Mouse (Mus musculus) CH12.LX (cell line): ENCODE measurements at regions not wholly inside any gene's neighbourhood (a gene's known extent, or its start where the extent isn't known, plus 50 kb on each side); places are given as distances from the start of the nearest gene placed in this dataset.

Experiments used
- DNase-seq: peaks from one replicate; pipeline ENCODE4 v3.0.0-alpha.2; 2013; ENCODE audit errors: extremely low read depth
- H3K27ac ChIP-seq: 2 replicates; pipeline ENCODE4 v1.5.1; 2012; ENCODE audit warnings: low read depth, mild to moderate bottlenecking, control low read depth, moderate library complexity; ENCODE audit not compliant: insufficient read depth
- H3K27me3 ChIP-seq: replicated peaks from 2 replicates; pipeline ENCODE3; 2012; ENCODE audit warnings: inconsistent platforms
- H3K36me3 ChIP-seq, 2 experiments: replicated peaks in 1 of 2; 2 replicates each; pipeline versions ENCODE3 to v1.6.1; 2012; ENCODE audit warnings: inconsistent platforms in 1 of 2, low read length in 1 of 2, mild to moderate bottlenecking in 1 of 2, mixed read lengths in 1 of 2, moderate library complexity in 1 of 2; ENCODE audit not compliant: control insufficient read depth in 1 of 2, insufficient read depth in 1 of 2
- H3K4me1 ChIP-seq, 2 experiments: 2 replicates each; pipeline ENCODE4 v1.6.1; 2012; ENCODE audit warnings: inconsistent platforms in 1 of 2, moderate library complexity in 1 of 2; ENCODE audit not compliant: insufficient read depth in 2 of 2, control insufficient read depth in 1 of 2
- H3K4me2 ChIP-seq: 2 replicates; pipeline ENCODE4 v1.6.1; 2012; ENCODE audit warnings: low read depth, mild to moderate bottlenecking, control low read depth; ENCODE audit not compliant: poor library complexity, insufficient read depth, severe bottlenecking
- H3K4me3 ChIP-seq, 3 experiments: fragments of 150-350 bp in 1 of 3; sonication (generic) in 1 of 3; replicated peaks in 1 of 3; 2 replicates each; pipeline versions ENCODE3 to v1.5.1; 2011 to 2012; ENCODE audit warnings: low read depth in 2 of 3, low read length in 2 of 3, mild to moderate bottlenecking in 2 of 3, moderate library complexity in 2 of 3, control low read depth in 1 of 3, improper control_type of control experiment in 1 of 3, inconsistent platforms in 1 of 3, mixed read lengths in 1 of 3; ENCODE audit not compliant: poor library complexity in 1 of 3
- H3K79me2 ChIP-seq: replicated peaks from 2 replicates; pipeline ENCODE4 v1.6.1; 2012; ENCODE audit warnings: mild to moderate bottlenecking, moderate library complexity; ENCODE audit not compliant: control insufficient read depth, poor library complexity, insufficient read depth, severe bottlenecking; ENCODE audit errors: extremely low read depth
- H3K9ac ChIP-seq: 2 replicates; pipeline ENCODE4 v1.6.1; 2012; ENCODE audit warnings: low read depth, mild to moderate bottlenecking, control low read depth, moderate library complexity; ENCODE audit not compliant: insufficient read depth
- H3K9me3 ChIP-seq: replicated peaks from 2 replicates; pipeline ENCODE3; 2012; ENCODE audit warnings: low read length, inconsistent platforms, mixed read lengths
- BHLHE40 ChIP-seq: IDR thresholded peaks from 2 replicates; pipeline ENCODE4 v1.6.1; 2011; ENCODE audit warnings: mild to moderate bottlenecking, low read depth, low read length, improper control_type of control experiment
- CHD1 ChIP-seq: IDR thresholded peaks from 2 replicates; pipeline ENCODE4 v1.6.1; 2012; ENCODE audit warnings: low read depth, low read length, improper control_type of control experiment, inconsistent platforms
- CTCF ChIP-seq, 2 experiments: IDR thresholded peaks in 1 of 2; conservative IDR thresholded peaks in 1 of 2; 2 replicates each; pipeline ENCODE4 v1.5.1; 2011 to 2012; ENCODE audit warnings: low read depth in 2 of 2, low read length in 2 of 2, improper control_type of control experiment in 1 of 2, inconsistent platforms in 1 of 2, mild to moderate bottlenecking in 1 of 2, moderate library complexity in 1 of 2
- E2F4 ChIP-seq: IDR thresholded peaks from 2 replicates; pipeline ENCODE4 v1.6.1; 2011; ENCODE audit warnings: low read depth, low read length, improper control_type of control experiment; ENCODE audit not compliant: insufficient replicate concordance
- HCFC1 ChIP-seq: IDR thresholded peaks from 2 replicates; pipeline ENCODE4 v1.6.1; 2012; ENCODE audit warnings: low read depth, mild to moderate bottlenecking, inconsistent platforms, low read length, improper control_type of control experiment
- IRF4 ChIP-seq: IDR thresholded peaks from 2 replicates; pipeline ENCODE4 v1.6.1; 2014; ENCODE audit warnings: low read depth, mild to moderate bottlenecking, inconsistent platforms, low read length, improper control_type of control experiment
- JUN ChIP-seq: IDR thresholded peaks from 2 replicates; pipeline ENCODE4 v1.6.1; 2011; ENCODE audit warnings: low read depth, mild to moderate bottlenecking, low read length, improper control_type of control experiment, moderate library complexity; ENCODE audit not compliant: insufficient read depth
- JUND ChIP-seq: conservative IDR thresholded peaks from 2 replicates; pipeline ENCODE4 v1.6.1; 2011; ENCODE audit warnings: low read depth, low read length, improper control_type of control experiment
- MAX ChIP-seq: IDR thresholded peaks from 2 replicates; pipeline ENCODE4 v1.6.1; 2011; ENCODE audit warnings: low read length, improper control_type of control experiment
- MAZ ChIP-seq: IDR thresholded peaks from 2 replicates; pipeline ENCODE4 v1.6.1; 2012; ENCODE audit warnings: low read depth, mild to moderate bottlenecking, inconsistent platforms, low read length, improper control_type of control experiment, moderate library complexity
- MXI1 ChIP-seq: IDR thresholded peaks from 2 replicates; pipeline ENCODE4 v1.6.1; 2011; ENCODE audit warnings: mild to moderate bottlenecking, low read depth, low read length, improper control_type of control experiment
- NELFE ChIP-seq: IDR thresholded peaks from 2 replicates; pipeline ENCODE4 v1.6.1; 2011; ENCODE audit warnings: low read depth, low read length, improper control_type of control experiment
- PAX5 ChIP-seq: IDR thresholded peaks from 2 replicates; pipeline ENCODE4 v1.6.1; 2012; ENCODE audit warnings: low read length, inconsistent platforms, mixed read lengths
- POLR2AphosphoS2 ChIP-seq: IDR thresholded peaks from 2 replicates; pipeline ENCODE4 v1.6.1; 2011; ENCODE audit warnings: low read depth, low read length, improper control_type of control experiment
- TCF12 ChIP-seq: IDR thresholded peaks from 2 replicates; pipeline ENCODE4 v1.6.1; 2014; ENCODE audit warnings: low read depth, mild to moderate bottlenecking, inconsistent platforms, low read length, improper control_type of control experiment
- UBTF ChIP-seq: IDR thresholded peaks from 2 replicates; pipeline ENCODE4 v1.6.1; 2012; ENCODE audit warnings: low read depth, mild to moderate bottlenecking, inconsistent platforms, low read length, improper control_type of control experiment, moderate library complexity
- USF2 ChIP-seq: conservative IDR thresholded peaks from 2 replicates; pipeline ENCODE4 v1.6.1; 2011; ENCODE audit warnings: low read depth, low read length, improper control_type of control experiment
- ZC3H11A ChIP-seq: IDR thresholded peaks from 2 replicates; pipeline ENCODE4 v1.6.1; 2012; ENCODE audit warnings: low read depth, mild to moderate bottlenecking, inconsistent platforms, low read length, improper control_type of control experiment
- dilution Hi-C: fragments of 300-500 bp; cut with MboI; formaldehyde crosslinking; loops from 2 replicates; pipeline ENCODE4 v1.14.3; 2020; ENCODE audit warnings: low sequenced_read_pairs; ENCODE audit not compliant: extremely low pct_unique_long_range_greater_than_20kb, extremely low pct_ligation_motif_present
- in situ Hi-C: fragments of 300-500 bp; cut with MboI; formaldehyde crosslinking; loops from 3 replicates; pipeline ENCODE4 v1.14.3; 2019; ENCODE audit warnings: low sequenced_read_pairs, low pct_ligation_motif_present, low pct_unique_long_range_greater_than_20kb, mixed read lengths

DNA sequence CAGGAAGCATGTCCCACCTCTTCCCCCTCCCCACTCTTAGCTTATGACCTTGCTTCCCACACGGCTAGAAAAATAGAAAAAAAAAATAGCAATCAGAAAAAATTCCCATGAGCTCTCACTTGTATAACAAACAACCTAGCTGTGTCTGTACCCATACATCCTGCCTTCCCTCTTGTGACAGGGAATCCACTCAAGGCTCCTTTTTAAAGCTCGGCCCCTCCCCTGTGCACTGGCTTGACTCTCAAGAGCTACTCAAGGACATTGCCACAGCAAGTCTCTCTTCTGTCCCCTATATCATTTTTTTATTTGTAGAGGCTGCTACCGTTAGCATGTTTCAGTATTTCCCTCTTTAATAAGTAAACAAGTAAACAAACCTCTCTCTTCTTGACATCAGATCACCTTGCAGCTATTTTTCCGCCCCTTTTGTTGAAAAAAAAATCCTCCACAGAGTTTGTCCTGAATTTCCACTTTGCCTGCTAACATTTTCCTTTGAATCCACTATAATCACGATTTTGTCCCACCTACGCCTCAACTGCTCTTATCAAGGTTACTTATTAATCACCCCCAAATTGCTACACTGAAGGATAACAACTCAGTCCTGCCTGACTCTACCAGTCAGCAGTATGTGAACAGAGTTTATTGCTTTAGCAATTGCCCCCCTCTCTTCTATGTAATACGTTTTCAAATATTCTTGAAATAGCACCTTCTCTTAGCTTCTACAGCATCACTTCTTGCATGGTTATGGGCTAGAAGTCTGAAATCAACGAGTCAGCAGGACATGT is 61.8 kb upstream of the Gm6657 start:
- no peaks in the 10 kb centered on the region for H3K27me3 ChIP-seq
- no peaks in the 10 kb centered on the region for H3K36me3 ChIP-seq
- no peak for DNase-seq
- no peaks in the 10 kb centered on the region for H3K79me2 ChIP-seq
- H3K4me3 ChIP-seq, result no peak overlapping the region
- H3K4me1 ChIP-seq, result peaks cover 0 to 17% of the 10 kb centered on the region in 2 experiments; a peak in 2 of 4 replicates
- H3K9me3 ChIP-seq, result no peaks in the 10 kb centered on the region
- H3K4me2 ChIP-seq, result no peak overlapping the region
- H3K27ac ChIP-seq, result no peak overlapping the region
- in situ Hi-C loops (no loop called here), dilution Hi-C loops (no loop called here)
- no peak for TF ChIP-seq CHD1
- TF ChIP-seq ZC3H11A, result no peak
- TF ChIP-seq MXI1, result no peak
- TF ChIP-seq UBTF, result no peak
- no peak for TF ChIP-seq MAZ
- no peak for TF ChIP-seq TCF12
- no peak for TF ChIP-seq CTCF (conservative IDR thresholded peaks at IDR 0.05 in 1 of 2, IDR thresholded peaks at IDR 0.05 in 1 of 2; ENCODE audit: low read depth in 2 of 2, low read length in 2 of 2)
- TF ChIP-seq IRF4, result no peak
- TF ChIP-seq NELFE, result no peak
- TF ChIP-seq BHLHE40, result no peak
- no peak for TF ChIP-seq PAX5
- no peak for TF ChIP-seq MAX
- no peak for TF ChIP-seq E2F4
- TF ChIP-seq HCFC1, result no peak
- TF ChIP-seq USF2, result no peak
- TF ChIP-seq JUND, result no peak
- TF ChIP-seq POLR2AphosphoS2, result no peak
- TF ChIP-seq, all 38 proteins: peak for 0
- no peak overlapping the region for H3K9ac ChIP-seq

DNA sequence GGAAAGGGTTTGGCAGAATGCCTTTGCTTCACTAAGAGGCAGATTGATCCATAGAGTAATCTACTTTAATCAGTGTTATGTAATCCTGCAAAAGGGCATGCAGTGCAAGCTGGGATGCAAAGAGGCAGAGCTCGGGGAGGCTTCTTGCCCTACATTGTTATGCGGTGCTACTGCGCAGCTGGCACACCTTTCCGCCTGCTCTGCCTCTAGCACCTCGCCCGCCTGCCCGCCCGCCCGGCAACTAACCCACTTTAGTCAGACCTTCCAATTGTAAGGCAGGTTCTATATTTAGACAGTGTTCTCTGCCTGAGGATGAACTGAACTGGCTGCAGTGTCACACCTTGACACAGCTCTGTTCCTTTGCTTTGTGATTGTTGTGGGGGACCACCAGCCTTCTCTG is 60.7 kb upstream of the Gm6657 start:
- dilution Hi-C loops (no loop called here), in situ Hi-C loops (no loop called here)
- TF ChIP-seq TCF12 (no peak), CHD1 (no peak), JUN (no peak), BHLHE40 (no peak), HCFC1 (no peak), JUND (no peak)

More for the DNA sequence above, 60.7 kb upstream of the Gm6657 start:
- H3K36me3 ChIP-seq, result no peaks in the 10 kb centered on the region
- H3K79me2 ChIP-seq, result no peaks in the 10 kb centered on the region
- DNase-seq, result no peak
- H3K27ac ChIP-seq, result no peak overlapping the region
- H3K4me2 ChIP-seq, result no peak overlapping the region
- H3K9me3 ChIP-seq, result no peaks in the 10 kb centered on the region
- H3K4me1 ChIP-seq, result peaks cover 0 to 17% of the 10 kb centered on the region in 2 experiments; a peak in 2 of 4 replicates
- no peaks in the 10 kb centered on the region for H3K27me3 ChIP-seq
- H3K4me3 ChIP-seq, result no peak overlapping the region
- H3K9ac ChIP-seq, result no peak overlapping the region
